Mouse (Mus musculus) kidney, embryonic 16.5 days (tissue): ENCODE results near the gene Nanos2. TPM values are rescaled to one million over a fixed set of nuclear protein-coding genes. Genes with fewer than 3 reads are reported as not detected.
A peak's percentile ranks its signal among the peaks of the same experiment; 100 is the strongest.

Source experiments
- ATAC-seq: fragments of 200-750 bp; cut with Nextera tagmentation; 2 replicates; pipeline ENCODE4 v1.8.0; 2017; ENCODE audit warnings: moderate TSS enrichment; ENCODE audit not compliant: low FRiP score, low TSS enrichment
- H3K27ac ChIP-seq: fragments of 300-500 bp; sonication (generic); 2 replicates; pipeline ENCODE4 v1.5.1; 2014; ENCODE audit warnings: low read length
- H3K27me3 ChIP-seq: fragments of 300-500 bp; sonication (generic); 2 replicates; pipeline ENCODE4 v1.6.1; 2014; ENCODE audit warnings: low read length, control low read depth, mixed read lengths; ENCODE audit not compliant: insufficient read depth
- H3K36me3 ChIP-seq: fragments of 300-500 bp; sonication (generic); 2 replicates; pipeline ENCODE4 v1.6.1; 2014; ENCODE audit warnings: low read length, control low read depth, mixed read lengths; ENCODE audit not compliant: insufficient read depth
- H3K4me1 ChIP-seq: fragments of 300-500 bp; sonication (generic); 2 replicates; pipeline ENCODE4 v1.6.1; 2014; ENCODE audit warnings: low read length, control low read depth, mixed read lengths; ENCODE audit not compliant: insufficient read depth
- H3K4me2 ChIP-seq: fragments of 300-500 bp; sonication (generic); replicated peaks from 2 replicates; pipeline ENCODE4 v1.6.1; 2014; ENCODE audit warnings: low read depth, low read length
- H3K4me3 ChIP-seq: fragments of 300-500 bp; sonication (generic); 2 replicates; pipeline ENCODE4 v1.5.1; 2014; ENCODE audit warnings: mild to moderate bottlenecking, low read length
- H3K9ac ChIP-seq: fragments of 300-500 bp; sonication (generic); replicated peaks from 2 replicates; pipeline ENCODE4 v1.6.1; 2014; ENCODE audit warnings: low read length
- H3K9me3 ChIP-seq: fragments of 300-500 bp; sonication (generic); 2 replicates; pipeline ENCODE4 v1.6.1; 2016; ENCODE audit warnings: low read length, control low read depth
- WGBS: fragments of 180-500 bp; shearing (Covaris S2); extraction: QIAGEN DNeasy Blood & Tissue Kit; methylation state at CpG from one replicate; pipeline ENCODE4 v1.1.7; 2014; 5-methylcytosine and 5-hydroxymethylcytosine counted together
- polyA plus RNA-seq: library from polyadenylated mRNA; unstranded; fragments of >200 nt; fragmentation: Nextera tagmentation; extraction: Ambion mirVana; gene quantifications from 2 replicates; pipeline ENCODE4 v1.2.1, GENCODE M21; 2015

Gene Nanos2
- polyA plus RNA-seq, 1 experiment from 2014 or later, result not detected

DNA sequence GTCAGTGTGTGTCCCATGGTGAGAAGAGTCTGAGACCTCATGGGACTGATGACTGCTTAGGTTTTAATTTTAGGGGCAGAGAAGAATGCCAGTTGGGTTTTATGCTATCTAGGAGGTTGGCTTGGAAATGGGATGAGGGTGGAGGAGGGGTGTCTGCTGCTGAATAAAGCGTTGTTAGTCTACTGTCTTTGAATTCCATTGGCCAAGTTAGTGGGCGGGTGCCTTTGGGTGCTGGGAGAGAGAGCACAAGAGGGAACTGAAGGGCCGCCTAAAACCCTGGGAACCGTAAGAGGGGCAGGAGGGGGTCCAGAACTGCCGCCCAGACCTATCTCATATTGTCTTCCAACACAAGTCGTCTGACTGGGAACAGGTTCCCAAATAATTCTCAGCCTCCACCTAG lies 1.6 kb downstream of the Nanos2 start:
- H3K4me1 ChIP-seq, result peaks cover 22% of the 10 kb centered on the region
- no peak for ATAC-seq
- WGBS, result 68% methylated on average over 6 of the region's 6 CpGs

GRCm38 (mm10) chr7:18989995-18990394 lies 2.8 kb downstream of the Nanos2 start:
- Histone ChIP-seq H3K9ac (0 out of 2 replicates have a peak overlapping the region, but pooled peaks have one; percentile 27), H3K27ac (peak overlapping the region; percentile 83), H3K4me1 (peaks cover 22% of the 10 kb centered on the region), H3K27me3 (0 out of 2 replicates have a peak, but pooled peaks cover 19% of the 10 kb centered on the region), H3K9me3 (no peaks in the 10 kb centered on the region), H3K4me3 (peak overlapping the region; percentile 58), H3K36me3 (no peaks in the 10 kb centered on the region), H3K4me2 (peak overlapping the region; percentile 90)
- WGBS, result 6% methylated on average over 5 of the region's 5 CpGs
- no peak for ATAC-seq

More for the DNA sequence above, 1.6 kb downstream of the Nanos2 start:
- Histone ChIP-seq H3K27me3 (0 out of 2 replicates have a peak, but pooled peaks cover 19% of the 10 kb centered on the region), H3K36me3 (no peaks in the 10 kb centered on the region), H3K9me3 (no peaks in the 10 kb centered on the region), H3K4me3 (no peak overlapping the region), H3K9ac (no peak overlapping the region), H3K4me2 (no peak overlapping the region), H3K27ac (no peak overlapping the region)

GRCm38 (mm10) chr7:18990601-18991295 lies 3.5 kb downstream of the Nanos2 start, which contains the start of gene Mypop:
Gene Mypop (plus strand): TSS chr7:18991245.
- Histone ChIP-seq H3K27me3 (0 out of 2 replicates have a peak, but pooled peaks cover 19% of the 10 kb centered on the region), H3K9ac (peak within 1 kb of the TSS; percentile 71), H3K36me3 (no peaks in the 10 kb centered on the region), H3K27ac (peak within 1 kb of the TSS; percentile 83), H3K9me3 (no peaks in the 10 kb centered on the region), H3K4me1 (peaks cover 22% of the 10 kb centered on the region), H3K4me2 (peak within 1 kb of the TSS; percentile 90), H3K4me3 (peak within 1 kb of the TSS; percentile 58)
- under 1% methylated on average over 36 of the region's 37 CpGs for WGBS
- ATAC-seq, result peak; percentile 94

DNA sequence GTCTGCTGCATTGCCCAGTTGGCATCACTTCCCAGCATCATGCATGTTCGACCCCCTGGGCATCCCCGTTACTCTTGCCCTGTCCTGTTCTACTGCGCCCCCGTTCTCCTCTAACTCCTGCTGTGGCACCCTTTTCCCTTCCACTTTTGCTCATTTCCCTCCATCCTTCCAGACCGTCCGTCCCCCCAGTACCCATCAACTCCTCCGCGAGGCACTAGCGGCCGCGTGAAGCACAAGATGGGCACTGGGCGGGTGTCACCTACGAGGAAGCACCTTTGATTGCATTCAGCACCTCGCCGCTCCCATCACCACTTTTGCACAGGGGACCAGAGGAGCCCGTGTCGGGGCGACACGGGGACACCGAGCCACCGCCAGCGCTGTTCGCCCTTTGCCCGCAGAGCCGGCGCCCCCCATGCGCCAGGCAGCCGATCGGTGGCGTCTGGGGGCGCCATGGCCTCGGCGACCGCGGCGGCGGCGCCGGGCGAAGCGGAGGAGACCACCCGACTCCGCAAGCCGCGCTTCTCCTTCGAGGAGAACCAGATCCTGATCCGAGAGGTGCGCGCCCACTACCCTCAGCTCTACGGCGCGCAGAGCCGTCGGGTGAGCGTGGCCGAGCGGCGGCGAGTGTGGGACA lies 4.6 kb downstream of the Nanos2 start:
- Histone ChIP-seq H3K9me3 (no peaks in the 10 kb centered on the region), H3K36me3 (0 out of 2 replicates have a peak, but pooled peaks cover under 1% of the 10 kb centered on the region), H3K4me3 (peak overlapping the region; percentile 58), H3K9ac (peak overlapping the region; percentile 71), H3K27me3 (0 out of 2 replicates have a peak, but pooled peaks cover 19% of the 10 kb centered on the region), H3K27ac (no peak overlapping the region), H3K4me2 (peak overlapping the region; percentile 90), H3K4me1 (peaks cover 22% of the 10 kb centered on the region)
- ATAC-seq, result 0 out of 2 replicates have a peak, but pooled peaks have one; percentile 8
- WGBS, result under 1% methylated on average over 59 of the region's 59 CpGs

- no peak for ATAC-seq
- H3K27ac ChIP-seq, result no peak overlapping the region
- H3K9me3 ChIP-seq, result no peaks in the 10 kb centered on the region
- H3K4me2 ChIP-seq, result peak overlapping the region; percentile 90
- H3K4me1 ChIP-seq, result peaks cover 22% of the 10 kb centered on the region
- 0 out of 2 replicates have a peak, but pooled peaks cover 3% of the 10 kb centered on the region for H3K36me3 ChIP-seq
- H3K9ac ChIP-seq, result peak overlapping the region; percentile 71
- 2% methylated on average over 31 of the region's 31 CpGs for WGBS
- peak overlapping the region; percentile 58 for H3K4me3 ChIP-seq
- H3K27me3 ChIP-seq, result 0 out of 2 replicates have a peak, but pooled peaks cover 19% of the 10 kb centered on the region
Observed at GRCm38 (mm10) chr7:18992294-18992675, 5.1 kb downstream of the Nanos2 start.

DNA sequence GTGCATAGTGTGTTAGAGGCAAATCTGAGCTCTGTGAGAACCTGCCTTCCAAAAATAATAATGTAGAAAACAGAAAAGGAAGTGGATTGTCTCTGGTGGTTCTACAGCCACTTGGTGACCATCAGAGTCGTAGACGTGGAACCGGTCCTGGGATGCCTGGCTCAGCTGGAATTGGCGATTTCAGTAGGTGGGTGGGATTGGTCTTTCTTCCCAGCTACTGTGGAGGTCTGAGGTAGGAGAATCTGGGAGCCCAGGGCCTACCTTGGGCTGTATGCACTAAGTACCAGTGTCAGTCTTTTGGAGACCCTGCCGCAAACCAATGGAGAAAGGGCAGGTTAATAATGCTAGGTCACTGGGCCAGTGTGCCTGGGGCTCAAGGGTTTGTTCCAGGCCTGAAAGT lies 5.8 kb downstream of the Nanos2 start:
- Histone ChIP-seq H3K4me1 (peaks cover 22% of the 10 kb centered on the region), H3K9me3 (no peaks in the 10 kb centered on the region), H3K9ac (no peak overlapping the region; the same call in 1 of the 2 replicates), H3K4me3 (peak overlapping the region; percentile 4; the same call in 1 of the 2 replicates), H3K27ac (no peak overlapping the region), H3K27me3 (0 out of 2 replicates have a peak, but pooled peaks cover 19% of the 10 kb centered on the region), H3K36me3 (0 out of 2 replicates have a peak, but pooled peaks cover 3% of the 10 kb centered on the region), H3K4me2 (peak overlapping the region; percentile 90; the same call in 1 of the 2 replicates)
- ATAC-seq, result no peak
- 86% methylated on average over 5 of the region's 5 CpGs for WGBS

DNA sequence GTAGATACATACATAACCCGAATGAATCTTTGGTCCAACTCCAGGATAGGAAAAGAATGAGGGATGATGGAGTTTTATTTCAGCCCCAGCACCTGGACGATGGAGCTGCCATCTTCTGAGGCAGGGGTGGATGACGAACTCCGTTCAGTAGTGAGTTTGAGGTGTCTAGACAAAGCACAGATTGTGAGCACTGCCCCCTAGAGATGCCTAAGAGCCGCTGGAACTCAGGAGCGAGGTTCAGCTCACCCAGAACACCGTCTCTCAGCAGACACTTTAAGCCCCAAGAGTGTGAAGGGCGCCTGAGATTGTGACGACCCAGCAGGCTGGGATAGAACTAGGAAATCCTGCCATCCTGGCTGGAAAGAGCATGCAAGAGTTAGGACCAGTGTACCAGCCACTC lies 11.6 kb downstream of the Nanos2 start:
- Histone ChIP-seq H3K9me3 (no peaks in the 10 kb centered on the region), H3K27ac (no peak overlapping the region), H3K36me3 (0 out of 2 replicates have a peak, but pooled peaks cover 3% of the 10 kb centered on the region), H3K4me2 (no peak overlapping the region), H3K27me3 (no peaks in the 10 kb centered on the region), H3K4me1 (peaks cover 22% of the 10 kb centered on the region), H3K4me3 (no peak overlapping the region), H3K9ac (no peak overlapping the region)
- no peak for ATAC-seq
- whole genome bisulfite sequencing, result 44% methylated on average over 9 of the region's 9 CpGs

GRCm38 (mm10) chr7:19000421-19000820 lies 13.2 kb downstream of the Nanos2 start:
- H3K4me1 ChIP-seq, result peaks cover 32% of the 10 kb centered on the region
- H3K9ac ChIP-seq, result peak overlapping the region; percentile 70
- no peaks in the 10 kb centered on the region for H3K27me3 ChIP-seq
- peak overlapping the region; percentile 51 for H3K4me3 ChIP-seq
- no peak for ATAC-seq
- peak overlapping the region; percentile 39; the same call in 1 of the 2 replicates for H3K27ac ChIP-seq
- peaks cover 6% of the 10 kb centered on the region for H3K36me3 ChIP-seq
- H3K4me2 ChIP-seq, result peak overlapping the region; percentile 69
- H3K9me3 ChIP-seq, result no peaks in the 10 kb centered on the region
- 22% methylated on average over 10 of the region's 10 CpGs for WGBS

DNA sequence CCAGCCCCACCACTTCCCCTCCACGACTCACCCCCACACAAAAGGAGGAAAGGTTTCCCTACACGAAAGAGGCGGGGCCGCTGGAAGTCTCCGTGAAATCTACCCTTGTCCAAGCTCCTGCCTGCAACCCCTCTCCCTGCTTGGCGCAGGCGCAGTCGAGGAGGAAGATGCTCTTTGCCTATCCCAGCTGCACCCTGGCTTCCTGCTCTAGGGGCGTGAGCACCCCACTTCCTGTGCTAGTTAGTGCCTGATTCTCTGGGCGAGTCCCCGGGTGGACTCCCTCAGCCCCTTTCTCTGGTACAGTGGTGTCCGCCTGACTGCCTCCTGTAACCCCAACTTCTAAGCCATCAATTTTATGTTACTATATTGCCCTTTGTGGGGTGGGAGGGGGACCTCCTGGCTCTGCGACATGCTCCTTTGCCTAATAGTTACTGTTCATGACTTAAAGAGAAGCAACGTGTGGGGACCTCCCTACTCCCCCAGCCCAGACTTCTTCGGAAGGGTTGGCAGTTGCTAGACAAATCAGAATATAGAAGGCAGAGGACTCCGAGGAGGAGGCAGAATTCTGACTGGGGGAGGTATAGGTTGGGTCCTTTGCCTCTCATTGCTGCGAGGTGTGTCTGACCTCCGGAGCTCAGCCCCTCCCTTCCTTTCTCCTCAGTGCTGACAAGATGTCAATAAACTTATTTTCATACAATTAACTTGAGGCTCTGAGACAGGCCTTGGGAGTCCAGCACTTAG lies 14.0 kb downstream of the Nanos2 start:
- Histone ChIP-seq H3K36me3 (peaks cover 15% of the 10 kb centered on the region), H3K27ac (peak overlapping the region; percentile 63), H3K4me3 (peak overlapping the region; percentile 51), H3K4me1 (peaks cover 40% of the 10 kb centered on the region), H3K9ac (peak overlapping the region; percentile 70), H3K4me2 (peak overlapping the region; percentile 69), H3K27me3 (no peaks in the 10 kb centered on the region), H3K9me3 (no peaks in the 10 kb centered on the region)
- WGBS, result 19% methylated on average over 18 of the region's 18 CpGs
- ATAC-seq, result 0 out of 2 replicates have a peak, but pooled peaks have one; percentile 1
